Mouse (Mus musculus) hindbrain, embryonic 10.5 days (tissue): Measurements from ENCODE around the gene Prrg1. TPM values are rescaled to one million over a fixed set of nuclear protein-coding genes. Genes with fewer than 3 reads are reported as not detected.
"Not testable (repeated sequence)": the region's sequence is repeated elsewhere in the genome, so short reads cannot be mapped to it uniquely, and the experiment has no call there.

Experiments used
- DNase-seq: peaks from one replicate; pipeline ENCODE4 v3.0.0-alpha.2; 2017; ENCODE audit warnings: low spot score
- H3K27ac ChIP-seq: fragments of 300-500 bp; sonication (generic); 2 replicates; pipeline ENCODE4 v1.5.1; 2016; ENCODE audit warnings: mild to moderate bottlenecking, moderate library complexity
- H3K27me3 ChIP-seq: fragments of 300-500 bp; sonication (generic); 2 replicates; pipeline ENCODE4 v1.6.1; 2016; ENCODE audit warnings: mild to moderate bottlenecking; ENCODE audit not compliant: poor library complexity, insufficient read depth, severe bottlenecking
- H3K36me3 ChIP-seq: fragments of 300-500 bp; sonication (generic); 2 replicates; pipeline ENCODE4 v1.6.1; 2016; ENCODE audit warnings: mild to moderate bottlenecking, moderate library complexity
- H3K4me1 ChIP-seq: fragments of 300-500 bp; sonication (generic); replicated peaks from 2 replicates; pipeline ENCODE4 v1.6.1; 2016; ENCODE audit warnings: mild to moderate bottlenecking
- H3K4me3 ChIP-seq: fragments of 300-500 bp; sonication (generic); 2 replicates; pipeline ENCODE4 v1.5.1; 2016; ENCODE audit warnings: mild to moderate bottlenecking, moderate library complexity
- H3K9me3 ChIP-seq: fragments of 300-500 bp; sonication (generic); 2 replicates; pipeline ENCODE4 v1.6.1; 2016; ENCODE audit warnings: mild to moderate bottlenecking, moderate library complexity
- WGBS: fragments of 180-500 bp; shearing (Covaris S2); methylation state at CpG from one replicate; pipeline ENCODE4 v1.1.7; 2016; 5-methylcytosine and 5-hydroxymethylcytosine counted together
- polyA plus RNA-seq: library from polyadenylated mRNA; unstranded; fragments of >200 nt; fragmentation: Nextera tagmentation; extraction: Ambion mirVana; gene quantifications from 2 replicates; pipeline ENCODE4 v1.2.1, GENCODE M21; 2016

Prrg1 gene
- polyA plus RNA-seq, 1 experiment from 2014 or later = 3.8 TPM

GRCm38 (mm10) chrX:78434357-78434756 is 149.3 kb downstream of the Prrg1 start:
- DNase-seq = no peak
- 85% methylated on average over 6 of the region's 6 CpGs for WGBS
- no peak overlapping the region for H3K4me3 ChIP-seq
- H3K27me3 ChIP-seq = no peaks in the 10 kb centered on the region
- H3K9me3 ChIP-seq = no peaks in the 10 kb centered on the region
- H3K4me1 ChIP-seq = no peaks in the 10 kb centered on the region
- H3K27ac ChIP-seq = no peak overlapping the region
- no peaks in the 10 kb centered on the region for H3K36me3 ChIP-seq

GRCm38 (mm10) chrX:78403346-78403745 is 180.3 kb downstream of the Prrg1 start:
- 83% methylated on average over 2 of the region's 2 CpGs for WGBS

More at GRCm38 (mm10) chrX:78403346-78403745, 180.3 kb downstream of the Prrg1 start:
- H3K9me3 ChIP-seq, H3K36me3 ChIP-seq, DNase-seq, H3K27ac ChIP-seq, H3K4me3 ChIP-seq, H3K27me3 ChIP-seq, H3K4me1 ChIP-seq: not testable (repeated sequence)

Other genes with a start within 250 kb of the Prrg1 start
- gene 4930480E11Rik, start 214.3 kb downstream of the Prrg1 start, polyA plus RNA-seq = not detected in 2 replicates
- gene Fam47c, start 153.9 kb upstream of the Prrg1 start, polyA plus RNA-seq = not detected in 2 replicates